Mouse (Mus musculus) kidney, postnatal 10 days (tissue): ENCODE data around the gene Tmem87b.
A peak's percentile ranks its signal among the peaks of the same experiment; 100 is the strongest.

Experiments
- DNase-seq: peaks from one replicate; pipeline ENCODE4 v3.0.0; 2021; ENCODE audit warnings: mixed read lengths

Gene Tmem87b

GRCm38 (mm10) chr2:128817786-128818681 is at the start of gene Tmem87b:
Gene Tmem87b, plus strand, starts transcription at chr2:128818118.
- DNase-seq = peak; percentile 98

- DNase-seq = no peak
These were observed 49.2 kb upstream of the Tmem87b start for GRCm38 (mm10) chr2:128768545-128769247.

GRCm38 (mm10) chr2:128770557-128770956 is 47.4 kb upstream of the Tmem87b start:
- no peak for DNase-seq

GRCm38 (mm10) chr2:128771048-128771447 is 46.9 kb upstream of the Tmem87b start:
- DNase-seq = no peak

- no peak for DNase-seq
These were observed 46.1 kb upstream of the Tmem87b start for GRCm38 (mm10) chr2:128771750-128772338.

- no peak for DNase-seq
These were observed 35.7 kb upstream of the Tmem87b start for GRCm38 (mm10) chr2:128782231-128782630.

- no peak for DNase-seq
These were observed 34.1 kb upstream of the Tmem87b start for GRCm38 (mm10) chr2:128783660-128784345.

GRCm38 (mm10) chr2:128784814-128785213 is 33.1 kb upstream of the Tmem87b start:
- DNase-seq = no peak

- DNase-seq = no peak
These were observed 31.6 kb upstream of the Tmem87b start for GRCm38 (mm10) chr2:128786341-128786740.

- DNase-seq = no peak
These were observed 31.1 kb upstream of the Tmem87b start for GRCm38 (mm10) chr2:128786795-128787194.

- no peak for DNase-seq
These were observed 30.1 kb upstream of the Tmem87b start for GRCm38 (mm10) chr2:128787805-128788204.

- DNase-seq = no peak
These were observed 26.9 kb upstream of the Tmem87b start for GRCm38 (mm10) chr2:128790875-128791614.

GRCm38 (mm10) chr2:128793958-128794357 is 24.0 kb upstream of the Tmem87b start:
- no peak for DNase-seq

- DNase-seq = no peak
These were observed 21.5 kb upstream of the Tmem87b start for GRCm38 (mm10) chr2:128796463-128796862.

- no peak for DNase-seq
These were observed 14.5 kb upstream of the Tmem87b start for GRCm38 (mm10) chr2:128803441-128803840.

- no peak for DNase-seq
These were observed 12.6 kb upstream of the Tmem87b start for GRCm38 (mm10) chr2:128805341-128805740.

GRCm38 (mm10) chr2:128806561-128806960 is 11.4 kb upstream of the Tmem87b start:
- DNase-seq = peak; percentile 20

- DNase-seq = no peak
These were observed 5.2 kb upstream of the Tmem87b start for GRCm38 (mm10) chr2:128812761-128813160.

- no peak for DNase-seq
These were observed 1.6 kb upstream of the Tmem87b start for GRCm38 (mm10) chr2:128816311-128816710.

GRCm38 (mm10) chr2:128816916-128817315 is 1.0 kb upstream of the Tmem87b start:
- DNase-seq = no peak

GRCm38 (mm10) chr2:128817387-128817785 is 532 bp upstream of the Tmem87b start:
- peak; percentile 69 for DNase-seq
